Mouse (Mus musculus) heart, embryonic 11.5 days (tissue): ENCODE data around the gene Pla2g4d. TPM values are rescaled to one million over a fixed set of nuclear protein-coding genes. Genes with fewer than 3 reads are reported as not detected.

Experiments
- ATAC-seq: fragments of 200-750 bp; cut with Nextera tagmentation; replicated peaks from 2 replicates; pipeline ENCODE4 v1.8.0; 2017; ENCODE audit warnings: moderate library complexity; ENCODE audit not compliant: insufficient number of reproducible peaks, low FRiP score, low TSS enrichment
- H3K27ac ChIP-seq: fragments of 300-500 bp; sonication (generic); 2 replicates; pipeline ENCODE4 v1.5.1; 2014; ENCODE audit warnings: mild to moderate bottlenecking, low read depth, low read length
- H3K27me3 ChIP-seq: fragments of 300-500 bp; sonication (generic); 2 replicates; pipeline ENCODE4 v1.6.1; 2014; ENCODE audit warnings: mild to moderate bottlenecking, low read length, mixed read lengths; ENCODE audit not compliant: control insufficient read depth, insufficient read depth
- H3K36me3 ChIP-seq: fragments of 300-500 bp; sonication (generic); 2 replicates; pipeline ENCODE4 v1.6.1; 2014; ENCODE audit warnings: mild to moderate bottlenecking, low read length, moderate library complexity, mixed read lengths; ENCODE audit not compliant: control insufficient read depth, insufficient read depth
- H3K4me1 ChIP-seq: fragments of 300-500 bp; sonication (generic); 2 replicates; pipeline ENCODE4 v1.6.1; 2014; ENCODE audit warnings: low read length; ENCODE audit not compliant: control insufficient read depth, insufficient read depth
- H3K4me2 ChIP-seq: fragments of 300-500 bp; sonication (generic); 2 replicates; pipeline ENCODE4 v1.6.1; 2014; ENCODE audit warnings: mild to moderate bottlenecking, moderate library complexity
- H3K4me3 ChIP-seq: fragments of 300-500 bp; sonication (generic); 2 replicates; pipeline ENCODE4 v1.5.1; 2014; ENCODE audit warnings: low read depth, low read length
- H3K9ac ChIP-seq: fragments of 300-500 bp; sonication (generic); 2 replicates; pipeline ENCODE4 v1.6.1; 2014; ENCODE audit warnings: mild to moderate bottlenecking, low read depth, low read length, moderate library complexity
- H3K9me3 ChIP-seq: fragments of 300-500 bp; sonication (generic); replicated peaks from 2 replicates; pipeline ENCODE4 v1.6.1; 2016; ENCODE audit warnings: low read length; ENCODE audit not compliant: control insufficient read depth
- WGBS: fragments of 180-500 bp; shearing (Covaris S2); extraction: QIAGEN DNeasy Blood & Tissue Kit; methylation state at CpG from one replicate; pipeline ENCODE4 v1.1.7; 2014; ENCODE audit not compliant: insufficient replicate concordance; 5-methylcytosine and 5-hydroxymethylcytosine counted together
- polyA plus RNA-seq: library from polyadenylated mRNA; unstranded; fragments of >200 nt; fragmentation: Nextera tagmentation; extraction: Ambion mirVana; gene quantifications from 2 replicates; pipeline ENCODE4 v1.2.1, GENCODE M21; 2014

Gene Pla2g4d
- polyA plus RNA-seq, 1 experiment from 2014 or later = not detected

DNA sequence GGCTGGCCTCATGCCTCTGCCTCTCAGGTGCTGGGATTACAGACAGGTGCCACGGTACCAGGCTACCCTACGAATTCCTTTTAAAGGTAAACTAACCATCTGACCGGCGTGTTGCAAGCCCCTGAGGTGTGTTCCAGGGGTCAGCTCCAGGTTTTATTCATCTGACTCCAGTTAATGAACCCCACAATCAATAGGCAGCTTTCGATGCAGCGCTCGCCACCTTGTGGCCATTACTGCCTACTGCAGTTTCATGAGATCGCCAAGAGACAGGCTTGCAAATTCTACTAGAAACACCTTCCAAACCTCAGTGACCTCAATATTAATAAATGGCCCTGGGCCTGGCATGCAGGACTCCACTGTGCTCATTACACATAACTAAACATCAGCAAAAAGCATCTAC is 9.0 kb downstream of the Pla2g4d start:
- no peak for ATAC-seq
- Histone ChIP-seq H3K4me3 (no peak overlapping the region), H3K27ac (no peak overlapping the region)

DNA sequence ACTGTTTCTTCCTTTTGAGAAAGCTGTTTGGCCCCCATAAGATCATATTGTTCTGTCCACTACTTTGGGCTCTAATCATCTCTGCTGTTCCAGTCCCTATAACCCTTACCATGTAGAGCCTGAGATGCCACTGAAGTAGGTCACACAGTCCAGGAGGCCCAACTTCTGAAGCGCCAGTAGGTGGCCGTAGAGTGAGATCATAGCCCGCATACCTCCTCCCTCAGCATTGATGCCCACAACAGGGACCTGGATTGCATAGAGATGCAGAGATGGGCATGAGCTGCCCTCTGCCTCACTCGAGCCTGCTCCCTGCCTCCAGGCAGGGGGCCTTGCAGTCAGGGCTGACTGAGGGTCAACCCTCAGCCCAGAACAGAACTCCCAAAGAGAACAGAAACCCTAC is 12.0 kb downstream of the Pla2g4d start:
- no peak overlapping the region for H3K27ac ChIP-seq
- H3K4me2 ChIP-seq = no peak overlapping the region
- H3K9ac ChIP-seq = no peak overlapping the region
- H3K4me1 ChIP-seq = no peaks in the 10 kb centered on the region
- H3K4me3 ChIP-seq = no peak overlapping the region
- ATAC-seq = no peak
- H3K27me3 ChIP-seq = no peaks in the 10 kb centered on the region; the same call in 1 of the 2 replicates
- no peaks in the 10 kb centered on the region for H3K9me3 ChIP-seq
- WGBS = 77% methylated on average over 4 of the region's 4 CpGs
- H3K36me3 ChIP-seq = no peaks in the 10 kb centered on the region

More for the DNA sequence above, 9.0 kb downstream of the Pla2g4d start:
- Histone ChIP-seq H3K4me1 (no peaks in the 10 kb centered on the region), H3K9me3 (no peaks in the 10 kb centered on the region), H3K27me3 (no peaks in the 10 kb centered on the region; the same call in 1 of the 2 replicates), H3K36me3 (no peaks in the 10 kb centered on the region), H3K9ac (no peak overlapping the region), H3K4me2 (no peak overlapping the region)
- 16% methylated on average over 8 of the region's 8 CpGs for WGBS

DNA sequence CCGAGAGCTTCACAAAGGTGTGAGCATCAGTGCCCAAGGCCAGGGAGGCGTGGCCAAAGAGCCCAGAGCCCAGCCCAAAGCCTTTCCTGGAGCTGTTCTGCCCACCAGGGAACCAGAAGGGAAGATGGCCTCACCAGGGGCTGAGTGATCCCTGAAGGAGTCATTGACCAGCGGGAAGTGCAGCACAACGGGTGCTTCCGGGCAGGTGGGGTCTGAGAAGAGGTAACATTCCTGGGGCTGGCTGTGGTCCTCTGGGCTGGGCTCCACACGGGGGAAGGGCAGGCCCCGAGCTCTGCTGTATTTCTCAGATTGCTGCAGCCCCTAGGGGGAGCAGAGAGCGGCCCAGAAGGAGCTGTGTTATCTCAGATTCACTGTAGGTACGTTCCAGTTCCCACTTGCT is 20.4 kb downstream of the Pla2g4d start:
- no peak overlapping the region for H3K27ac ChIP-seq

DNA sequence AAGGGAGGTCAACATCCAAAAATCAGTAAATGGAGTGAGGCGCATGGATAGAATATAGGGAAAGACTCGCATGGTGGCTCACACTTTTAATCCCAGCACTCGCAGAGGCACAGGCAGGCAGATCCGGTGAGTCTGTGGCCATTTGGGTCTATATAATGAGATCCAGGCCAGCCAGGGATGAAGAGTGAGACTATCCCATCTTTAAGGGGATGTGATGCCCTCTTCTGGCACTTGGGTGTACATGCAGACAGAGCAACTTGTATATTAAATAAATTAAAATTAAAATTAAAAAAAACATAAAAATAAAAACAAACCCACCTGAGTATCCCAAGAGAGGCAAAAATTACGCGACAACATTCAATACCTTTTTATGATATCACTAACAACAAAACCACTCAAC is 23.5 kb downstream of the Pla2g4d start:
- WGBS = 65% methylated on average over 6 of the region's 6 CpGs
- H3K4me3 ChIP-seq = no peak overlapping the region
- H3K9ac ChIP-seq = no peak overlapping the region
- H3K27ac ChIP-seq = no peak overlapping the region
- ATAC-seq = no peak
- H3K36me3 ChIP-seq = no peaks in the 10 kb centered on the region
- H3K27me3 ChIP-seq = peaks cover 18% of the 10 kb centered on the region
- H3K9me3 ChIP-seq = no peaks in the 10 kb centered on the region
- no peaks in the 10 kb centered on the region; the same call in 1 of the 2 replicates for H3K4me1 ChIP-seq
- H3K4me2 ChIP-seq = no peak overlapping the region

More for the DNA sequence above, 20.4 kb downstream of the Pla2g4d start:
- Histone ChIP-seq H3K9me3 (no peaks in the 10 kb centered on the region), H3K9ac (peak overlapping the region; percentile 43; the same call in 1 of the 2 replicates), H3K4me1 (no peaks in the 10 kb centered on the region; the same call in 1 of the 2 replicates), H3K4me2 (peak overlapping the region; percentile 53), H3K4me3 (0 out of 2 replicates have a peak overlapping the region, but pooled peaks have one; percentile 5), H3K36me3 (no peaks in the 10 kb centered on the region), H3K27me3 (peaks cover 18% of the 10 kb centered on the region)
- 0 out of 2 replicates have a peak, but pooled peaks have one; percentile 22 for ATAC-seq
- under 1% methylated on average over 9 of the region's 9 CpGs for WGBS

DNA sequence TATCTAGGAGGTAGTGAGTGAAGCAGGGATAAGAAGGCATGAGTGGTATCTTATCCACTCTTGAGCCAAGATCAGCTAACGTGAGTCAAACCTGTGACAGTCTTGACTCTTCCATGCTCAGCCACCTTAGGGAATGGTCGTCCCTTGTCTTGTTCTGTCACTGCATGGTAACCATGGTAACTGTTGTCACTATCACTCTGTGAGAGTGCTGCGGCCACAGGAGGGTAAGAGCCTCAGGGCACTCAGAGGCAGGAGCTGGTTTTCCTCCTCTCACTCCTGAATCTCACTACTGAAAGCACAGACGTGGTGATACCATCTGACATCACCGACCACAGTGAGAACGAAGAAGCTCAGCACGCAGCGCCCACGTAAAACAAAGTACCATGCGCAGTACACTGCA is 24.1 kb downstream of the Pla2g4d start:
- Histone ChIP-seq H3K27me3 (peaks cover 17% of the 10 kb centered on the region), H3K9me3 (no peaks in the 10 kb centered on the region), H3K27ac (no peak overlapping the region), H3K4me3 (no peak overlapping the region), H3K9ac (no peak overlapping the region), H3K36me3 (no peaks in the 10 kb centered on the region), H3K4me1 (no peaks in the 10 kb centered on the region; the same call in 1 of the 2 replicates), H3K4me2 (no peak overlapping the region)
- no peak for ATAC-seq
- WGBS = 50% methylated on average over 10 of the region's 10 CpGs

DNA sequence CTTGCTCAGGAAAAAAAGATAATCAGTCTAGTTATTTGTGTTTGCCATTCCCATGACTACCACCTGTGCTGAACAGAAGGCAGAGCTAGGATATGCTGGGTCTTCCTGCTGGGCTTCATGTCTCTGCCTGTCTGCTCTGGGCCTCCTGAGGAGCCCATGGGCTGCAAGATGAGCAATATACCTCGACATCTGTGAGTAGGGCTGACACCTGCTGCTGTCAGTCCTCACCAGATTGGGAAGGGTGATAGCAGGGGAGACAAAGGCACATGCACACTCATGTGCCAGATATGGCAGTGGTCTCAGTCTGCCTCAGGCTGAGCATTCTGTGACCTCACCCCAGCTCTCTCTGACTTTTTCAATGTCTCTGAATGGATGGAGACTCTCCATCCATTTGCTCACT is 26.1 kb downstream of the Pla2g4d start:
- no peaks in the 10 kb centered on the region for H3K36me3 ChIP-seq
- no peak overlapping the region for H3K27ac ChIP-seq
- WGBS = 13% methylated on average over 1 of the region's 1 CpGs
- no peak overlapping the region for H3K4me3 ChIP-seq
- H3K9ac ChIP-seq = no peak overlapping the region
- ATAC-seq = no peak
- no peak overlapping the region for H3K4me2 ChIP-seq
- no peaks in the 10 kb centered on the region for H3K4me1 ChIP-seq
- peaks cover 3% of the 10 kb centered on the region; the same call in 1 of the 2 replicates for H3K27me3 ChIP-seq
- H3K9me3 ChIP-seq = no peaks in the 10 kb centered on the region

DNA sequence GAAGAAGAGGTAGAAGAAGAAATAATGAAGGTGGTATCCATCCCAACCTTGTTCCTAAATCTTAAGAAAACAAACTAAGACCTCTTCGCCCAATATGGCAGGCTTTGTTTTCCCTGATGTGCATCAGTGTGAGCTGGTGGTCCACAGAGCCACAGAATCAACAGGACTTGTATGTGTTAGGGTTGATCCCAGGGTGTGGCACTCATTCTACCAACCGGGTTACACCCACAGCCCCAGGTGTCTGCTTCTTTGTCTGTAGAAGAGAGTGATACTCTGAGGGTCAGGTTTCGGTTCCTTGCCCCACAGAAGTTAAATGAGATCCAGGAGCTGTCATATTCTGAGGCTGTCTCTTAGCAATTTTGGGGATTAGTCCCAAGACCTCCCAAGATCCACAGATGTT is 27.7 kb downstream of the Pla2g4d start:
- Histone ChIP-seq H3K4me2 (no peak overlapping the region), H3K27me3 (no peaks in the 10 kb centered on the region), H3K4me3 (no peak overlapping the region), H3K36me3 (no peaks in the 10 kb centered on the region), H3K9me3 (no peaks in the 10 kb centered on the region), H3K27ac (no peak overlapping the region), H3K4me1 (no peaks in the 10 kb centered on the region), H3K9ac (no peak overlapping the region)
- no peak for ATAC-seq
- WGBS = 65% methylated on average over 3 of the region's 3 CpGs

DNA sequence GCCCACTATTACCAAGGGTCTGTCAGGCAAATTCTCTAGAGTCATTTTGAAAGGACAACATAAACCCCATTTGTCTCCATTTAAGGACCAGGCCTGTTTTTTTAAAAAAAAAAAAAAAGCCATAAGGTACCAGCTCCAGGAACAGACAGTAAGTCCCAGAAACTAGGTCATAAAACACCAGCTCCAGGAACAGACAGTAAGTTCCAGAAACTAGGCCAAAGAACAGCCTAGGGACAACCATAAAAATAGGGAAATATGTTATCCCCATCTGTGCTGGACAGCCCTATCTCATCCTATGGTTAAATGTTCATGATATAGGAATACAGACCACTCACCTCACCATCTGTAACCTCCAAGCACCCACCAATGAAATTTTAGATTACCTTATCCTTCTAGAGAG is 32.7 kb downstream of the Pla2g4d start:
- Histone ChIP-seq H3K9me3 (no peaks in the 10 kb centered on the region), H3K4me2 (no peak overlapping the region), H3K4me1 (no peaks in the 10 kb centered on the region), H3K27ac (no peak overlapping the region), H3K9ac (no peak overlapping the region), H3K4me3 (no peak overlapping the region), H3K36me3 (no peaks in the 10 kb centered on the region), H3K27me3 (0 out of 2 replicates have a peak, but pooled peaks cover under 1% of the 10 kb centered on the region)
- no peak for ATAC-seq

DNA sequence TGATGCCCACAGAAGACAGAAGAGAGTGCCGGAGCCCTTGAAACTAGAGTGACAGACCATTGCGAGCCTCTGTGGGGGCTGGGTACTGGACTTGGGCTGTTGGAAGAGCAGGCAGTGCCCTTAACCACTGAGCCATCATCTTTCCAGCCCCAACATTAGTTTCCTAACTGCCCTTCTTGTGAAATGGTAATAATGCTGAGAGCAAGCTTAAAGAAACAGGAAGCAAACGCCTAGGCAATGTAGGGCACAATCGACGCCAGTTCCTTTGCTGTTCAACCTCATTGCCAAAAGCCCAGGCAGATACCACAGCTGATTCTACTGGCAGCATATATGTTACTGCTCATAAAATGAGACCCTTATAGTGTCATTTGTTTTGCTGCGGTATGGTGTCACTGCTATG is 36.4 kb downstream of the Pla2g4d start:
- Histone ChIP-seq H3K4me2 (no peak overlapping the region), H3K27me3 (0 out of 2 replicates have a peak, but pooled peaks cover 3% of the 10 kb centered on the region), H3K36me3 (no peaks in the 10 kb centered on the region), H3K27ac (no peak overlapping the region), H3K4me1 (no peaks in the 10 kb centered on the region), H3K9ac (no peak overlapping the region), H3K4me3 (no peak overlapping the region), H3K9me3 (no peaks in the 10 kb centered on the region)
- 83% methylated on average over 6 of the region's 6 CpGs for WGBS
- no peak for ATAC-seq
